Mouse (Mus musculus): Measurements from ENCODE around the gene Dhx30. TPM values are rescaled to one million over a fixed set of nuclear protein-coding genes. Genes with fewer than 3 reads are reported as not detected.
"Not testable (repeated sequence)": the region's sequence is repeated elsewhere in the genome, so short reads cannot be mapped to it uniquely, and the experiment has no call there.

Dhx30 gene
- polyA plus RNA-seq, 1 experiment from 2014 or later: 92.7 TPM

DNA sequence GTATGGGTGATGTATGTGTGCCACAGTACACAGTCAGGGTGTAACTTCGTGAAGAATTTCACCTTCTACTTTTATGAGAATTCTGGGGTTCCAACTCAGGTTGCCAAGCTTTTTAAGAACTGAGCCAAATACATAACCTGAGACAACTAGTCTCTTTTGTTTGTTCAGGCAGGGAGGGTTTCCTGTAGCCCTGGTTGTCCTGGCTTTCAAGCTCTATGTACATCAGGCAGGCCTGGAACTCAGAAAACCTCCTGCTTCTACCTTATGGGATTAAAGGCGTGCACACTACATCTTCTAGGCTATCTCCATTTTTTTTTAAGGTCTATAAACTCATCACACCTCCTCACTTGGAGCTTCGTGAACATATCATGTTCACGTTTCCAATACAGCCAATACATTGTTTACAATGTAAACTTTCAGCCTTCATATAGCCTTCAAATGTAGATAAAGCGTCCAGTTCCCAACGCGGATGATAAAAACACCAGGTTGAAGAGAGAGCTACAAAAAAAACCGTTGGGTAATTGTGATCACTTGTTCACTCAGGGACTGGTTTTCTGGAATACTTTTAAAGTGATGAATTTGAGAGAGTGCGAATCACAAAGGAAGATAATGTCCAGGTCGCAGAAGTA is 13.4 kb upstream of the Dhx30 start:
- WGBS: 17% methylated on average over 10 of the region's 10 CpGs
- H3K27me3 ChIP-seq (replicated peaks): no peaks in the 10 kb centered on the region
- H3K9ac ChIP-seq: peak overlapping the region; percentile 68
- H3K36me3 ChIP-seq: no peaks in the 10 kb centered on the region
- ATAC-seq: no peak
- peak overlapping the region; percentile 92 for H3K27ac ChIP-seq
- H3K4me1 ChIP-seq (replicated peaks): peaks cover 5% of the 10 kb centered on the region; the same call in 1 of the 2 replicates
- H3K9me3 ChIP-seq: no peaks in the 10 kb centered on the region
- peak overlapping the region; percentile 91 for H3K4me3 ChIP-seq (replicated peaks)
- peak overlapping the region; percentile 62 for H3K4me2 ChIP-seq (replicated peaks)

DNA sequence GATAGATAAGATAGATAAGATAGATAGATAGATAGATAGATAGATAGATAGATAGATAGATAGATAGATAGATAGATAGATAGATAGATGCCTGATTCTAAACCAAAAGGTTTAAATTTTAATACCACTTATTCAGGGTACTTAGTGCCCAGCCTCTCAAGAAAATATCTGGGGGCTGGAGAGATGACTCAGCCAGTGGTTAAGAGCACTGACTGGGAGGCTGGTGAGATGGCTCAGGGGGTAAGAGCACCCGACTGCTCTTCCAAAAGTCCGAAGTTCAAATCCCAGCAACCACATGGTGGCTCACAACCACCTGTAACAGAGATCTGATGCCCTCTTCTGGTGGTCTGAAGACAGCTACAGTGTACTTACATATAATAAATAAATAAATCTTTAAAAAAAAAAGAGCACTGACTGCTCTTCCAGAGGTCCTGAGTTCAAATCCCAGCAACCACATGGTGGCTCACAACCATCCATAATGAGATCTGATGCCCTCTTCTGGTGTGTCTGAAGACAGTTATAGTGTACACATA is 6.4 kb upstream of the Dhx30 start:
- not testable (repeated sequence) for ATAC-seq; H3K4me1 ChIP-seq (replicated peaks); H3K36me3 ChIP-seq; H3K27me3 ChIP-seq (replicated peaks); H3K9ac ChIP-seq; H3K4me2 ChIP-seq (replicated peaks); H3K27ac ChIP-seq; H3K9me3 ChIP-seq; H3K4me3 ChIP-seq (replicated peaks)
- WGBS: 52% methylated on average over 2 of the region's 2 CpGs

GRCm38 (mm10) chr9:110123322-110123721 is 5.7 kb upstream of the Dhx30 start:
- no peak overlapping the region for H3K27ac ChIP-seq
- ATAC-seq: no peak
- no peaks in the 10 kb centered on the region for H3K27me3 ChIP-seq (replicated peaks)
- H3K9me3 ChIP-seq: no peaks in the 10 kb centered on the region
- no peak overlapping the region for H3K4me3 ChIP-seq (replicated peaks)
- no peak overlapping the region for H3K4me2 ChIP-seq (replicated peaks)
- 85% methylated on average over 2 of the region's 2 CpGs for WGBS
- H3K9ac ChIP-seq: no peak overlapping the region
- peaks cover 6% of the 10 kb centered on the region for H3K4me1 ChIP-seq (replicated peaks)
- H3K36me3 ChIP-seq: no peaks in the 10 kb centered on the region

GRCm38 (mm10) chr9:110121424-110121823 is 3.8 kb upstream of the Dhx30 start:
- WGBS: 76% methylated on average over 4 of the region's 4 CpGs
- H3K9ac ChIP-seq: no peak overlapping the region
- H3K4me3 ChIP-seq (replicated peaks): no peak overlapping the region
- H3K4me1 ChIP-seq (replicated peaks): peaks cover 9% of the 10 kb centered on the region
- no peaks in the 10 kb centered on the region for H3K27me3 ChIP-seq (replicated peaks)
- H3K9me3 ChIP-seq: no peaks in the 10 kb centered on the region
- no peaks in the 10 kb centered on the region for H3K36me3 ChIP-seq
- no peak overlapping the region for H3K4me2 ChIP-seq (replicated peaks)
- no peak for ATAC-seq
- H3K27ac ChIP-seq: no peak overlapping the region

- Histone ChIP-seq H3K4me2 (replicated peaks) (peak overlapping the region; percentile 72), H3K9ac (peak overlapping the region; percentile 91), H3K27ac (no peak overlapping the region), H3K27me3 (replicated peaks) (no peaks in the 10 kb centered on the region), H3K4me1 (replicated peaks) (peaks cover 12% of the 10 kb centered on the region), H3K36me3 (peaks cover 2% of the 10 kb centered on the region; the same call in 1 of the 2 replicates), H3K9me3 (no peaks in the 10 kb centered on the region), H3K4me3 (replicated peaks) (peak overlapping the region; percentile 78)
- ATAC-seq: no peak
- WGBS: 78% methylated on average over 1 of the region's 1 CpGs
These were observed 619 bp upstream of the Dhx30 start for GRCm38 (mm10) chr9:110118249-110118648.

- Histone ChIP-seq H3K27me3 (replicated peaks) (no peaks in the 10 kb centered on the region), H3K9me3 (no peaks in the 10 kb centered on the region), H3K4me2 (replicated peaks) (peak within 1 kb of the TSS; percentile 72), H3K9ac (peak within 1 kb of the TSS; percentile 91), H3K36me3 (peaks cover 13% of the 10 kb centered on the region), H3K27ac (peak within 1 kb of the TSS; percentile 98), H3K4me3 (replicated peaks) (peak within 1 kb of the TSS; percentile 78), H3K4me1 (replicated peaks) (peaks cover 12% of the 10 kb centered on the region)
- WGBS: 1% methylated on average over 79 of the region's 79 CpGs
- peak; percentile 99 for ATAC-seq
These were observed 452 bp downstream of the Dhx30 start, which contains the start of gene Smarcc1 for GRCm38 (mm10) chr9:110116977-110117778. Smarcc1 (plus strand) TSS chr9:110117708.

DNA sequence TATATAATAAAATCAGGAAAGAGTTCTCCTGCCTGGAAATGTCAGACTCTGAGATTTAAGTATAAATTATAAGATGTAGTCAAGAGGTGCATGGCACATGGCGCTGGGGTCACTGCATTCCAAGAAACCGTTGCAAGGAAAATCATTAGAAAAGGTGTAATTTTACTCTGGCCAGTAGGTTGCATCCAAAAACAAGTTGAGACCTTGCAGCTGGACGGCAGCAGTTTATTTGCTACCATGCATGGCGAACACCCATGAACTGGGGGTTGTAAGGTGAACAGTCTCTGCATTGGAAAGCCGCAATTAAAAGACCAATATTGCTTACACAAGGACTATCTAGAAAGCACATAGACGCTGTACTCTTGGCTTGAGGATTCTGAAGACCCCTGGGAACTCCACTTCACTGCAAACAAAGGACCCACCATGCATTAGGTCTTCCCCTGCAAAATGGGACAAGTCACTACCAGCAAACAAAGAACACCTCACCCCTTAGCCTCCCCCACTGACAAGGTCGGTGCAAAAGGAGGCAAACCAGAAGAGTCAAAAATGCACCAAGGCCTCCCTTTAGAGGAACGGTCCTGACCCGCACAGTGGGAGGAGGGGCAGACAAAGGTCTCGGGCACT is 1.2 kb downstream of the Dhx30 start:
- no peaks in the 10 kb centered on the region for H3K9me3 ChIP-seq
- WGBS: 6% methylated on average over 10 of the region's 10 CpGs
- H3K27ac ChIP-seq: peak overlapping the region; percentile 98
- peak; percentile 0; the same call in 1 of the 2 replicates for ATAC-seq
- peak overlapping the region; percentile 78 for H3K4me3 ChIP-seq (replicated peaks)
- peak overlapping the region; percentile 91 for H3K9ac ChIP-seq
- peaks cover 13% of the 10 kb centered on the region for H3K36me3 ChIP-seq
- no peaks in the 10 kb centered on the region for H3K27me3 ChIP-seq (replicated peaks)
- peaks cover 12% of the 10 kb centered on the region for H3K4me1 ChIP-seq (replicated peaks)
- peak overlapping the region; percentile 72 for H3K4me2 ChIP-seq (replicated peaks)

DNA sequence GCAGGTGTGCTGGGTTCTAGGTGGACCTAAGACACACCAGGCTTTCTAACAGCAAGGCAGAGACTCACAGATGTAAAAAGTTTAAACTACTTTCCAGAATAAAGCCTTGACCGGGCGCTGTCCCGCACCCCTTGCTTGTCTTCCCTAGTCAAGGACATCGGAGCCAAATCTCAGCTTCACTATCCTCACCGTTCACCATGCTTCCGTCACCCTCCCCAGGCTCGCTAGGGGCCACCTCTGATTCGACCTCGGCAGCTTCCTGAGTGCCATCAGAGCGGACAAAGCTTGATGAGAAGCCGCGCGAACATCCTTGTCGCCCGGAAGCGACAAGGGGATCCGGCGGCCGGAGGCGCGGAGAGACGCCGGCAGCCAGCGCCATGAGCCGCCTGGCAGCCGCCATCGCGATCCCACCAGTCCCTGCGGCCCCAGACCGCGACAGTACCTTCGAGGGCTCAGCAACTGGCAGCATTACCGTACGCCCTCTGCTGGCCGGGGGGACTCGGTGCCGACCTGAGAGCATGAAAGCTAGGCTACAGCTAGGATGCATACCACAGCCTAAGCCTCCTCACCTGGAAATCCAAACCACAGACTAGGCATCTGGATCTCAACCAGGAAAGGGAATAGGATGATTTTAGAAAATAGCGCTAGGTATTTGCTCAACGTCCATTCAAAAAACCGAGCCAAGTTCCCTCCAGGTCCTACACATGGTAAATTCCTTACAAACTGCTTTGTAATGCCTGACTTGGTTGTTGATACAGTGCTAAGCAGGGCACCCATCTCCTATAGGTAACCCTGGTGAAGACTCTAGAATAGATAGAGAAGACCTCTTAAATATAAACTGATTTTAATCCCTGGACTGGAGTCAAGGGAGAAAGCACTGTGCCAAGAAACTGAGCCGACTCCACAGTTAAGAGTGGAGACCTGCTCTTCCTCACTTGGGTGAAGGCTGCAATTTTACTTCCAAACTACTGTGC is 16.7 kb downstream of the Dhx30 start:
- Histone ChIP-seq H3K4me1 (replicated peaks) (peaks cover 6% of the 10 kb centered on the region; the same call in 1 of the 2 replicates), H3K4me2 (replicated peaks) (peak overlapping the region; percentile 58), H3K9me3 (no peaks in the 10 kb centered on the region), H3K36me3 (peaks cover 19% of the 10 kb centered on the region), H3K27ac (no peak overlapping the region; the same call in 1 of the 2 replicates), H3K27me3 (replicated peaks) (no peaks in the 10 kb centered on the region), H3K4me3 (replicated peaks) (peak overlapping the region; percentile 66), H3K9ac (peak overlapping the region; percentile 78)
- ATAC-seq: peak; percentile 98
- 3% methylated on average over 41 of the region's 41 CpGs for WGBS

- Histone ChIP-seq H3K27ac (no peak overlapping the region), H3K4me3 (replicated peaks) (no peak overlapping the region), H3K27me3 (replicated peaks) (no peaks in the 10 kb centered on the region), H3K36me3 (peaks cover 24% of the 10 kb centered on the region), H3K4me2 (replicated peaks) (no peak overlapping the region), H3K4me1 (replicated peaks) (peaks cover 6% of the 10 kb centered on the region; the same call in 1 of the 2 replicates), H3K9ac (no peak overlapping the region), H3K9me3 (no peaks in the 10 kb centered on the region)
- 96% methylated on average over 3 of the region's 3 CpGs for WGBS
- ATAC-seq: no peak
These were observed 19.8 kb downstream of the Dhx30 start for GRCm38 (mm10) chr9:110097791-110098190.

GRCm38 (mm10) chr9:110094761-110095160 is 22.9 kb downstream of the Dhx30 start:
- H3K27me3 ChIP-seq (replicated peaks): no peaks in the 10 kb centered on the region
- H3K36me3 ChIP-seq: peaks cover 48% of the 10 kb centered on the region
- no peaks in the 10 kb centered on the region for H3K4me1 ChIP-seq (replicated peaks)
- H3K4me3 ChIP-seq (replicated peaks): no peak overlapping the region
- H3K4me2 ChIP-seq (replicated peaks): no peak overlapping the region
- H3K9ac ChIP-seq: no peak overlapping the region
- no peak for ATAC-seq
- no peaks in the 10 kb centered on the region for H3K9me3 ChIP-seq
- H3K27ac ChIP-seq: no peak overlapping the region
- 96% methylated on average over 4 of the region's 4 CpGs for WGBS

GRCm38 (mm10) chr9:110093303-110093702 is 24.3 kb downstream of the Dhx30 start:
- no peak for ATAC-seq
- WGBS: 78% methylated on average over 4 of the region's 4 CpGs
- no peak overlapping the region for H3K4me2 ChIP-seq (replicated peaks)
- no peak overlapping the region for H3K9ac ChIP-seq
- H3K4me1 ChIP-seq (replicated peaks): no peaks in the 10 kb centered on the region
- H3K27me3 ChIP-seq (replicated peaks): no peaks in the 10 kb centered on the region
- no peak overlapping the region for H3K4me3 ChIP-seq (replicated peaks)
- H3K36me3 ChIP-seq: peaks cover 55% of the 10 kb centered on the region
- H3K27ac ChIP-seq: no peak overlapping the region
- H3K9me3 ChIP-seq: no peaks in the 10 kb centered on the region

Measured in intestine, embryonic 15.5 days (tissue).